Mouse (Mus musculus) brain, embryonic 14.5 days (tissue): ENCODE measurements around the gene Ly6g6f.

ENCODE experiments used
- CTCF ChIP-seq: fragments of 200-500 bp; IDR thresholded peaks from 2 replicates; pipeline ENCODE4 v1.5.1; 2012; ENCODE audit warnings: inconsistent platforms, mild to moderate bottlenecking, moderate library complexity, borderline replicate concordance; ENCODE audit not compliant: insufficient read depth, insufficient read length; ENCODE audit errors: extremely low read depth
- POLR2A ChIP-seq: fragments of 200-500 bp; IDR thresholded peaks from 2 replicates; pipeline ENCODE4 v1.6.1; 2012; ENCODE audit warnings: mild to moderate bottlenecking, inconsistent platforms, borderline replicate concordance; ENCODE audit not compliant: poor library complexity, insufficient read depth, insufficient read length, severe bottlenecking; ENCODE audit errors: extremely low read depth

- TF ChIP-seq CTCF = no peak
- no peak for TF ChIP-seq POLR2A
Measured at GRCm38 (mm10) chr17:35103221-35103690, 17.8 kb upstream of the Ly6g6f start.
